Mouse (Mus musculus) cerebellum, adult 2 months (tissue): ENCODE results near the gene Hba-x.
"Not testable (repeated sequence)": the region's sequence is repeated elsewhere in the genome, so short reads cannot be mapped to it uniquely, and the experiment has no call there.

Source experiments
- CTCF ChIP-seq: fragments of 200-500 bp; IDR thresholded peaks from 2 replicates; pipeline ENCODE4 v1.5.1; 2011; ENCODE audit warnings: low read depth, mild to moderate bottlenecking, control low read depth, low read length, moderate library complexity, borderline replicate concordance; ENCODE audit not compliant: insufficient read depth
- POLR2A ChIP-seq: fragments of 200-500 bp; IDR thresholded peaks from 2 replicates; pipeline ENCODE4 v1.6.1; 2011; ENCODE audit warnings: low read length, control low read depth, borderline replicate concordance; ENCODE audit not compliant: insufficient read depth

GRCm38 (mm10) chr11:32286695-32287492 is 10.7 kb downstream of the Hba-x start, which contains the start of gene Hbq1b:
- peak; percentile 63; the same call in 1 of the 2 replicates for TF ChIP-seq CTCF
- not testable (repeated sequence) for TF ChIP-seq POLR2A
